Mouse (Mus musculus) kidney, embryonic 15.5 days (tissue): ENCODE measurements at regions not wholly inside any gene's neighbourhood (a gene's known extent, or its start where the extent isn't known, plus 50 kb on each side); places are given as distances from the start of the nearest gene placed in this dataset.

Source experiments
- ATAC-seq: fragments of 200-750 bp; cut with Nextera tagmentation; replicated peaks from 2 replicates; pipeline ENCODE4 v1.8.0; 2017; ENCODE audit warnings: moderate TSS enrichment; ENCODE audit not compliant: low FRiP score
- H3K27ac ChIP-seq: fragments of 300-500 bp; sonication (generic); 2 replicates; pipeline ENCODE4 v1.5.1; 2015; ENCODE audit warnings: mild to moderate bottlenecking, inconsistent platforms
- H3K27me3 ChIP-seq: fragments of 300-500 bp; sonication (generic); 2 replicates; pipeline ENCODE4 v1.6.1; 2015; ENCODE audit warnings: inconsistent platforms
- H3K36me3 ChIP-seq: fragments of 300-500 bp; sonication (generic); 2 replicates; pipeline ENCODE4 v1.6.1; 2015; ENCODE audit warnings: inconsistent platforms
- H3K4me1 ChIP-seq: fragments of 300-500 bp; sonication (generic); 2 replicates; pipeline ENCODE4 v1.6.1; 2015; ENCODE audit warnings: inconsistent platforms
- H3K4me2 ChIP-seq: fragments of 300-500 bp; sonication (generic); 2 replicates; pipeline ENCODE4 v1.6.1; 2015; ENCODE audit warnings: moderate library complexity, mild to moderate bottlenecking, inconsistent platforms
- H3K4me3 ChIP-seq: fragments of 300-500 bp; sonication (generic); replicated peaks from 2 replicates; pipeline ENCODE4 v1.5.1; 2015; ENCODE audit warnings: mild to moderate bottlenecking, inconsistent platforms
- H3K9ac ChIP-seq: fragments of 300-500 bp; sonication (generic); 2 replicates; pipeline ENCODE4 v1.6.1; 2015; ENCODE audit warnings: mild to moderate bottlenecking, inconsistent platforms
- H3K9me3 ChIP-seq: fragments of 300-500 bp; sonication (generic); replicated peaks from 2 replicates; pipeline ENCODE4 v1.6.1; 2016; ENCODE audit warnings: inconsistent platforms
- WGBS: fragments of 180-500 bp; shearing (Covaris S2); methylation state at CpG from one replicate; pipeline ENCODE4 v1.1.7; 2015; ENCODE audit warnings: mixed read lengths; 5-methylcytosine and 5-hydroxymethylcytosine counted together

DNA sequence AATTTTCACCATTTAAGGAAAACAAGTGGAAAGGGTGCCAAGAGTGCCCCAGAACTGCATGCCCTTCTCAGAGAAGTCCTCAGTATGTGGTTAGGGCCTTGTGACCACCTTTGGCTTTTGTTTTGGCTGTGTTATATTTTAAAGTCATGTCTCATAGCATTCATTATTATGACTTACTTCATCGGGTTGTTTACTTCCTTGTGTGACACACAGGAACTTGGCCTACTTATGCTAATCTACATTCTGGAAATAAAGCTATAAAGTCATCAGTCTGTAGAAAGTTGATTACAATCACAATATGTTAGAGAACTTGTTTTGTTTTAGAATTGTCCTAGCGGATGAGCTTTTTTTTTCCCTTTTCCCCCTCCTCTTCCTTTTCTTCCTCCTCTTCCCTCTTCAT is 236.3 kb downstream of the Mef2c start:
- no peak for ATAC-seq
- H3K27me3 ChIP-seq, result peaks cover 78% of the 10 kb centered on the region
- peak overlapping the region; percentile 49; the same call in 1 of the 2 replicates for H3K4me2 ChIP-seq
- H3K4me1 ChIP-seq, result peaks cover 25% of the 10 kb centered on the region
- no peaks in the 10 kb centered on the region for H3K9me3 ChIP-seq
- peak overlapping the region; percentile 23; the same call in 1 of the 2 replicates for H3K4me3 ChIP-seq
- H3K27ac ChIP-seq, result 0 out of 2 replicates have a peak overlapping the region, but pooled peaks have one; percentile 41
- 17% methylated on average over 2 of the region's 2 CpGs for WGBS
- no peaks in the 10 kb centered on the region for H3K36me3 ChIP-seq
- no peak overlapping the region for H3K9ac ChIP-seq

DNA sequence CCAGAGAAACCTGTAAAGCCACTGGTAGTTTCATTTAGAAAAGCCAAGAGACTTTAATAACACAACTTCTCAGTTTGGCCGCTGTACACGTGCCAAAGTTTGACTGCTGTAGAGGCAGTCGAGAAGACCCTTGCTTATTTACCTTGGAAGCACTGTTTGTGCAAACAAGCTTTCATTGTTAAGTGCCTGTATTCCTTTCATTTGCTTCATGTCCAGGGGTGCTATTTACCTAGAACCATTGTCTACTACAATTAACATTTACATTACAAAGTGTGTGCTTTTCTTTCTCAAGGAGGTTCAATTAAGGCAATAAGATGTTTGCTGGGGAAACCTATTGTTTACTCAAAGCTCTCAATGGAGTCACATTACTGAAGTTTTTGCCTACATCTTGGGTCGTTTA is 236.9 kb downstream of the Mef2c start:
- no peak for ATAC-seq
- 15% methylated on average over 4 of the region's 4 CpGs for WGBS
- H3K9ac ChIP-seq, result no peak overlapping the region
- H3K4me2 ChIP-seq, result no peak overlapping the region
- no peaks in the 10 kb centered on the region for H3K36me3 ChIP-seq
- peaks cover 29% of the 10 kb centered on the region for H3K4me1 ChIP-seq
- H3K9me3 ChIP-seq, result no peaks in the 10 kb centered on the region
- no peak overlapping the region for H3K4me3 ChIP-seq
- H3K27me3 ChIP-seq, result peaks cover 78% of the 10 kb centered on the region
- H3K27ac ChIP-seq, result no peak overlapping the region

DNA sequence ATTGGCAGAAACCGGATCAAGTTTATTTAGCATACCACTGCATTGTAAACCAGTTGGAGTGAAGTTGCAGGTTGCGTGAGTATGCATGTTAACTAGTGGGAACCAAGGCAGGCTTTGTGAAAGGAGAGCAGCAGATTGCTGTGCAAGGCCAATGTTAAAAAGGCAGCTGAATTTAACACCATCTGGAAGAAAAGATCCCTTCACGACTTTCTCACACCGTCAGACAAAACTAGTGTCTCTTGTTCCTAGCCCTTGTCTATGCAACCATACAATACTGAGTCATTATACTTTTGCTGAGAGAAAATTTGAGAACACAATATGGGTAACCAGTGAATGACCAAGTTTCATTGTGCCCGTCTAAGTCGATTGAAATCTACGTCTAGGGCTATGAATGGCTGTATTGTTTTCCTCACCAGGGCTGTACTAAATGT is 237.8 kb downstream of the Mef2c start:
- ATAC-seq, result no peak

DNA sequence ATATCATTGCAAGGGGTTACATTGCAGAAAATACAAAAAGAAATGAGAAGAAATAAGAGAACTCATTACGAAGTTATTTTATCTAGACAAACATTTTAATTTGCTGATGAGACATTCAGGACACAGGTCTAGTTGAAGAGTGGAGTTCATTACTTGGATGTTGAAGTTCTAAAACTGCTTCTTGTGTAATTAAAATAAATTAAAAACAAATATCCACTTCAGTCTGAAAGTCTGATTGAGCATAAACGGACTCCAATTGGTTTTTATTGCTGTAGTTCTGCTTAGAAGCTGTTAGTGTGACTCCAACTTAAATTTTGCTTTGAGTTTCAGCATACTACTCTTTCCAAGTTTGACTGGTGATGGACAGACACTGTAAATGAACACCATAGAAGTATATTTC is 238.3 kb downstream of the Mef2c start:
- H3K4me1 ChIP-seq, result peaks cover 29% of the 10 kb centered on the region
- no peak for ATAC-seq
- no peaks in the 10 kb centered on the region for H3K9me3 ChIP-seq
- no peak overlapping the region for H3K27ac ChIP-seq
- H3K36me3 ChIP-seq, result no peaks in the 10 kb centered on the region
- WGBS, result 69% methylated on average over 2 of the region's 2 CpGs
- peaks cover 77% of the 10 kb centered on the region for H3K27me3 ChIP-seq
- no peak overlapping the region for H3K9ac ChIP-seq
- no peak overlapping the region for H3K4me2 ChIP-seq
- no peak overlapping the region for H3K4me3 ChIP-seq

More for the DNA sequence above, 237.8 kb downstream of the Mef2c start:
- no peak overlapping the region for H3K4me2 ChIP-seq
- no peak overlapping the region for H3K4me3 ChIP-seq
- H3K9me3 ChIP-seq, result no peaks in the 10 kb centered on the region
- WGBS, result 36% methylated on average over 7 of the region's 7 CpGs
- H3K36me3 ChIP-seq, result no peaks in the 10 kb centered on the region
- H3K4me1 ChIP-seq, result peaks cover 29% of the 10 kb centered on the region
- peaks cover 79% of the 10 kb centered on the region for H3K27me3 ChIP-seq
- H3K9ac ChIP-seq, result no peak overlapping the region
- H3K27ac ChIP-seq, result no peak overlapping the region

DNA sequence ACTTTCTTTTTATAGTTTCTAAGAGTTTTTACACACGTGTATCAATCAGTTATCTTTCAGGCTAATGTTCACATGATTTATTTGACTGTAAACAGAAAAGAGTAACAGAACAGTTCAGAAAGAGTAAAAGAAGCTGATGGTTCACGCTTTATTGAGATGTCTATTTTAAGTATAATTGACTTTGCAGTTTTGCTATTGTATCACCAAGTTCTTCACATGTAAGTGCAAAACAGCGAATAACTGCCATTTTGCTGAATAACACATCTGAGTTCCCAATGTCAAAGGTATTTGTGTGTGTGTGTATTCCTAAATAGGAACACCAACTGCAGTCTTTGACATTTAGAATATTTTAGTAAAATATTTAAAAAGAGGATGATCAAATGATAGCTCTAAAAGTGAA is 238.7 kb downstream of the Mef2c start:
- H3K4me3 ChIP-seq, result no peak overlapping the region
- H3K9ac ChIP-seq, result no peak overlapping the region
- H3K27ac ChIP-seq, result no peak overlapping the region
- H3K9me3 ChIP-seq, result no peaks in the 10 kb centered on the region
- no peak overlapping the region for H3K4me2 ChIP-seq
- no peak for ATAC-seq
- 64% methylated on average over 3 of the region's 3 CpGs for WGBS
- no peaks in the 10 kb centered on the region for H3K36me3 ChIP-seq
- H3K27me3 ChIP-seq, result peaks cover 75% of the 10 kb centered on the region
- peaks cover 27% of the 10 kb centered on the region for H3K4me1 ChIP-seq

DNA sequence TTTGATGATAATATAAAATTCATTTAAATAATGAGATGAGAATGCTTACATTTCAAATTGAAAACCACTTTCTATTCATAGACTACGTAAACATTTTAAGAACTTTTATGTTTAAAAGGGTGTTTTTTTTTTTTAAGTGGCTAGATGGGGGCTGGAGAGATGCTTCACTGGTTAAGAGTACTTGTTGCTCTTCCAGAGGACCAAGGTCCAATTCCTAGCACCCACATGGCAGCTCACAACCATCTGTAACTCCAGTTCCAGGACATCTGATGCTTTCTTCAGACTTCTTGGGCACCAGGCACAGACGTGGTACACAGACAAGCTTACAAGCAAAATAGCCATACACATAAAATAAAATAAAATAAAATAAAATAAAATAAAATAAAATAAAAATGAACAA is 239.5 kb downstream of the Mef2c start:
- Histone ChIP-seq H3K4me1 (peaks cover 19% of the 10 kb centered on the region), H3K9me3 (no peaks in the 10 kb centered on the region), H3K9ac (no peak overlapping the region), H3K27me3 (peaks cover 71% of the 10 kb centered on the region), H3K4me2 (no peak overlapping the region), H3K4me3 (no peak overlapping the region), H3K27ac (no peak overlapping the region), H3K36me3 (no peaks in the 10 kb centered on the region)
- ATAC-seq, result no peak
- 88% methylated on average over 2 of the region's 2 CpGs for WGBS

DNA sequence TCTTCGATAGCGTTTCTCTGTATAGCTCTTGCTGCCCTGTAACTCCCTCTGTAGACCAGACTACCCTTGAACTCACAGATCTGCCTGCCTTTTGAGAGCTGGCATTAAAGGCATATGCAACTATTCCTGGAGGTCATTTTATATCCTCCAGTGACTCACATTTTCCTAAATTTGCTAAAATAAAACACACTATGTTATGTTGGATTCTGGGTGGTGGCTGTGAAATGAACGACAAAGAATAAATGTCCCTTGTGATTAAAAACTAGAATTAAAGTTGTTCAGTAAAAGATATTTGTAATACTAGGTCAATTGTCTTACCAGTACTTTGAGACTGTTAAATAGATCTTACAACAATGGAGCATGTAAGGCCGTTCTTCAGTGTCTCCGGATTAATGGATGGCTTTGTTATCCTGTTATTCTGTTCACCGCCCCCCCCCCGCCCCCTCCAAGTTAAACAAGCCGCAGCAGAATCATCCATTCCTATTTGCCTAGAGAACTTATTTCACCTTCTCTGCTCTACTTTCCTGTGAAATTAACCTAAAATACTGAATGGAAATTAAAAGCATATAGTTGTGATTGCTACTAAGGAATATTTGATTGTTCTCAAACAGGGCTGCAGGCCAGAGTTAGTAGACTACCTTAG is 240.4 kb downstream of the Mef2c start:
- peak overlapping the region; percentile 49 for H3K4me3 ChIP-seq
- WGBS, result 56% methylated on average over 8 of the region's 8 CpGs

DNA sequence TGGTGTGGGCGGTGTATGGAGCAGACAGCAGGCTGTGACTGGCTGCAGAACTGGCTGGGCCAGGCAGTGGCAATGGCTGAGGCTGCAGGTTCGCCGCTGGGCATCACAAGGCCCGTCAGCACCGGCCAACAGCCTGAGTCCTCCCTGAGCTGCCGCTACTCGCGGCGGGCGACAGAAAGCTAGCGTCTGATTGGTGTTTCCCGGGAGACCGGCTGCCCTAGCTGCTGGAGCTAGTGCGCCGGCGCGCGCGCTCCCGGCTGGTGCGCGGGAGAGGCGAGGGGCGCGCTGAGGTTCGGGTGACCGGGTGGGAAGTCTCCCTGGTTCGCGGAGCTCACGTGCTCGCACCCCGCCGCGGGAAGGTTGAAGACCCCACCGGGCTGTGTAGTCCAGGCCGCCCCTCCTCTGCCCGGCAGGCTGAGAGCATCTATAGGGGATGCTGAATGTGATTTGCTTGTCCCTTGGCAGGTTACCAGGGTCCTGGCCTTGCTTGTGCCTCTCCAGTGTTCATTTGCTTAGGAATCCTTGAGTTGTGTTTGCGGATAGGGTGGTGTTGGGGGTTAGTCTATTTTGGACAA is 241.2 kb downstream of the Mef2c start:
- Histone ChIP-seq H3K9me3 (no peaks in the 10 kb centered on the region), H3K9ac (no peak overlapping the region), H3K27me3 (peaks cover 54% of the 10 kb centered on the region), H3K4me1 (peaks cover 11% of the 10 kb centered on the region), H3K36me3 (no peaks in the 10 kb centered on the region), H3K4me3 (peak overlapping the region; percentile 49), H3K4me2 (peak overlapping the region; percentile 82), H3K27ac (peak overlapping the region; percentile 20; the same call in 1 of the 2 replicates)
- WGBS, result under 1% methylated on average over 38 of the region's 38 CpGs
- peak; percentile 97 for ATAC-seq

More for the DNA sequence above, 240.4 kb downstream of the Mef2c start:
- Histone ChIP-seq H3K36me3 (no peaks in the 10 kb centered on the region), H3K9ac (no peak overlapping the region), H3K27me3 (peaks cover 62% of the 10 kb centered on the region), H3K9me3 (no peaks in the 10 kb centered on the region), H3K4me2 (peak overlapping the region; percentile 82), H3K4me1 (peaks cover 16% of the 10 kb centered on the region), H3K27ac (peak overlapping the region; percentile 20; the same call in 1 of the 2 replicates)
- no peak for ATAC-seq

DNA sequence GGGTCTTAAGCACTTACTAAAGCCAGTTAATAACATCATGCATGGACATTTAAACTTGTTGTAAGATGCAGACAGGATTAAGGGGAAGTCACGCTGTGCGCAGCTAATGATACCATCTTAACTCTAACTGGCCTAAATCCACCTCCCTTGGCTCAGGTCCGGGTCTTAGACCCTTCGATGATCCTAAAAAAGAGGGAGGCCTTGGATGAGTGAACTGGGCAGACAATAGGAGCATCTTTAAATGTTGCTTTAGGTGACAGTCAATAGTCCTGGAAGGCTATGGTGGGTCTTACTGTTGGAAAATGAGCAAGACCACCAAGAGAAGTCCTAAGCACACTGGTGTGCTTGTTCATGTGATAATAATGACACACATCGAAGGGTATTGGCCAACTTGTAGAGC is 242.1 kb downstream of the Mef2c start:
- H3K36me3 ChIP-seq, result no peaks in the 10 kb centered on the region
- H3K4me3 ChIP-seq, result no peak overlapping the region
- no peaks in the 10 kb centered on the region for H3K9me3 ChIP-seq
- H3K9ac ChIP-seq, result no peak overlapping the region
- H3K4me1 ChIP-seq, result peaks cover 11% of the 10 kb centered on the region
- no peak for ATAC-seq
- 88% methylated on average over 5 of the region's 5 CpGs for WGBS
- peaks cover 45% of the 10 kb centered on the region for H3K27me3 ChIP-seq
- no peak overlapping the region for H3K4me2 ChIP-seq
- no peak overlapping the region for H3K27ac ChIP-seq

DNA sequence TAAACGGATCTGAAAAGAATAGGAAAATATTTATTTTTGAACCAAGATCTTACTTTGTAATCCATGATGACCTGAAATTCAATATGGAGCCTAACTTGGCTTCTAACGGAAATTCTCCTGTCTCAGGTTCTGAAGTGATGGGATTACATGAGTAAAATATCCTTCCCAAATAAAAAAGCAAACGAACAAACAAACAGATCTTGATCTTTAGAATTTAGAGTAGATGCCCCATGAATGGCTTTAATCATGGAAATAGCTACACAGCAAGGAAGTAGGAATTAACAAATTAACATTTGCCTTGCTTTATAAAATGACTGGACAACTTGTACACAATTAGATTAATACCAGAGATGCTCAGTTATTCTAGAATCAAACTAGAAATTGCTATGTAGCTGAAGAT is 243.8 kb downstream of the Mef2c start:
- Histone ChIP-seq H3K9ac (no peak overlapping the region), H3K4me3 (no peak overlapping the region), H3K27ac (no peak overlapping the region), H3K36me3 (no peaks in the 10 kb centered on the region), H3K9me3 (no peaks in the 10 kb centered on the region), H3K4me2 (no peak overlapping the region), H3K27me3 (peaks cover 31% of the 10 kb centered on the region), H3K4me1 (peaks cover 11% of the 10 kb centered on the region)
- 71% methylated on average over 3 of the region's 3 CpGs for WGBS
- no peak for ATAC-seq

DNA sequence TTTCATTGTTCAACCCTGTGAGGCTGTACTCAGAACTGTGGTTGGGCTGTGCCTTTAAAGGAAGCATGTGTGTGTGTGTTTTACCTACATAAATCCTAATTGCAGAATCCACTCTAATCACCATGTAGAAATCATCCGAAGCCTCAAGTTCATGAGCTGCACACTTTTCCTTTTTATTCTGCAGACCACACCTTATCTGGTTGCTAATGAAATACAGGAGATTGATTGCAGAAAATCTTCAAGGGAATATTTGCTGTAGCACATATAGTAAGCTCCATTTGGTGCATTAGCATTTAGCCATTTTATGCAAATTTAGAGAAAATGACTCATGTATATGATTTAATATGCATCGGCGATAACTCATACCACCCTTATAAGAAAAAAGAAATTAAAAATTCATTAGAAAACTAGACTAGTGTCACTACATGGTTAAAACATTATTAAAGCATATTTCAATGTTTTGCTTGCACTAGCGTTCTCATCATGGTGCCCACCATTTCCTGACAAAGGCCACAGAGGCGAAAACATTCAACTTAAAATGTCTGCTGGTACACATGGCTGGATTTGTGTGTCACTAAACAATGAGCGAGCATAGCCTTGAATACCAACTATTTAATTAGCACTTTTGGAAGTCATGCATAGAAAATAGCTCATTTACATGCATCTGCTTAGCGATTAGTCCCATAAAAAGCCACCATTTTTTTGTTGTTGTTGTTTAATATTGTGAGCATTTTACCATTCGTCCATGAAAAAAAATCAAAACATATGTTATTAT is 245.7 kb downstream of the Mef2c start:
- no peak for ATAC-seq
- Histone ChIP-seq H3K4me2 (no peak overlapping the region), H3K4me3 (no peak overlapping the region), H3K4me1 (peaks cover 8% of the 10 kb centered on the region), H3K27ac (no peak overlapping the region), H3K9ac (no peak overlapping the region), H3K36me3 (no peaks in the 10 kb centered on the region), H3K27me3 (peaks cover 24% of the 10 kb centered on the region), H3K9me3 (no peaks in the 10 kb centered on the region)
- 75% methylated on average over 8 of the region's 8 CpGs for WGBS

DNA sequence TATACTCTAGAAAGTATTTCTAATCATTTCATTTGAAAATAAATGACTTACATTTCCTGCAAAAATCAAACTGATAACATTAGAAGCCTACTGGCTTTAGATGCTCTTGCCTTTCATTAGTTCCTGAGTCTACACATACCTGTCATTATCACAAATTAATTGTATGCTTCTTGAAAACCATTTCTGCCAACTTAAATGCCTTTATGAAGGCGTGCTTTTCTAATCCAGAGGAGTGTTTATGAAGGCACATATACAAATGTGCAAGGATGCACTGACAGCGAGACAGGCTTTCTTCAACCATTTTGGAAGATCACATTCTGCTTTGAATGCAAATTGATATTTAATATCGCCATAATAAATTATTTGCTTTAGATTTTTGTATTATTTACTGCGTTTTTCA is 246.6 kb downstream of the Mef2c start:
- Histone ChIP-seq H3K36me3 (no peaks in the 10 kb centered on the region), H3K27ac (no peak overlapping the region)
- no peak for ATAC-seq

More for the DNA sequence above, 246.6 kb downstream of the Mef2c start:
- Histone ChIP-seq H3K9ac (no peak overlapping the region), H3K4me1 (peaks cover under 1% of the 10 kb centered on the region; the same call in 1 of the 2 replicates), H3K27me3 (peaks cover 16% of the 10 kb centered on the region), H3K9me3 (no peaks in the 10 kb centered on the region), H3K4me3 (no peak overlapping the region), H3K4me2 (no peak overlapping the region)
- whole genome bisulfite sequencing, result 61% methylated on average over 4 of the region's 4 CpGs
